Mouse (Mus musculus) embryonic facial prominence, embryonic 10.5 days (tissue): Measurements from ENCODE around the gene Zfp523. TPM values are rescaled to one million over a fixed set of nuclear protein-coding genes. Genes with fewer than 3 reads are reported as not detected.
"Not testable (repeated sequence)": the region's sequence is repeated elsewhere in the genome, so short reads cannot be mapped to it uniquely, and the experiment has no call there.

Experiments used
- DNase-seq: peaks from one replicate; pipeline ENCODE4 v3.0.0-alpha.2; 2017; ENCODE audit warnings: low spot score
- H3K27ac ChIP-seq: fragments of 300-500 bp; sonication (generic); replicated peaks from 2 replicates; pipeline ENCODE4 v1.5.1; 2016; ENCODE audit warnings: mild to moderate bottlenecking
- H3K27me3 ChIP-seq: fragments of 300-500 bp; sonication (generic); replicated peaks from 2 replicates; pipeline ENCODE4 v1.6.1; 2016; ENCODE audit warnings: low read depth, mild to moderate bottlenecking; ENCODE audit not compliant: poor library complexity, severe bottlenecking
- H3K36me3 ChIP-seq: fragments of 300-500 bp; sonication (generic); replicated peaks from 2 replicates; pipeline ENCODE4 v1.6.1; 2016; ENCODE audit warnings: mild to moderate bottlenecking, moderate library complexity
- H3K4me1 ChIP-seq: fragments of 300-500 bp; sonication (generic); 2 replicates; pipeline ENCODE4 v1.6.1; 2016
- H3K4me3 ChIP-seq: fragments of 300-500 bp; sonication (generic); 2 replicates; pipeline ENCODE4 v1.5.1; 2016; ENCODE audit warnings: mild to moderate bottlenecking, moderate library complexity
- H3K9me3 ChIP-seq: fragments of 300-500 bp; sonication (generic); 2 replicates; pipeline ENCODE4 v1.6.1; 2016; ENCODE audit warnings: mild to moderate bottlenecking
- WGBS: fragments of 180-500 bp; shearing (Covaris S2); methylation state at CpG from one replicate; pipeline ENCODE4 v1.1.7; 2016; 5-methylcytosine and 5-hydroxymethylcytosine counted together
- polyA plus RNA-seq: library from polyadenylated mRNA; unstranded; fragments of >200 nt; fragmentation: Nextera tagmentation; extraction: Ambion mirVana; gene quantifications from 2 replicates; pipeline ENCODE4 v1.2.1, GENCODE M21; 2016

The Zfp523 gene
- polyA plus RNA-seq, 1 experiment from 2014 or later: 35.9 TPM

DNA sequence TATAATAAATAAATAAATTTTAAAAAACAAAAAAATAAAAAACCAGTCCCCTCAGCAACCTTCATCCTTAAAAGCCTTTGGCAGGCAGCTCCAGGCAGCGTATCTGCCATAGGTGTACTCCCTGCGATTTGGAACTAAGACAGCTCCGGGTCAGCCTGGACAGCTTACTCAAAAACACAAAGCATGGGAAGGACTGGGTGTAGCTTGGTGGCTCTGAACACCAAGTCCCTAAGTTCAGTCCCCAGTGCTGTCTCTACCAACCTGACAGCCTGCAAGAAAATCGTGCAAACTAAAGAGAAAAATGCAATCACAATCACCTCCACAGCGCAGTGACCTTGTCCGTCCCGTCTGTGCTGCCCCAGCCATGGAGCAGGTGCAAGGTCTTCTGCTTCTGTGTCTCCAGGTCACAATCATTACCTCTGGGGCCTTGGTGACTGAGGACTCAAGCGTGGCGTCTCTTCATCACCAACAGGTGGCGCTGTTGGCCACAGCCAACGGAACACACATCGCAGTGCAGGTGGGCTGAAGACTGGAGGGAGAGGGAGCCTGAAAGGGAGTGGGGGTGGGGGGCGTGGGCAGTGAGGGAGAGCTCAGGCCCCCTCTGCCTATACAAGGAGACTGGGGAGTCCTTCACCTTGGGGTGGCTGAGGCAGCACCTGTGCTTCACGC is 27.3 kb downstream of the Zfp523 start:
- Histone ChIP-seq H3K9me3 (no peaks in the 10 kb centered on the region), H3K27ac (no peak overlapping the region), H3K36me3 (peaks cover 65% of the 10 kb centered on the region), H3K27me3 (peaks cover 17% of the 10 kb centered on the region; the same call in 1 of the 2 replicates), H3K4me3 (no peak overlapping the region), H3K4me1 (peaks cover 34% of the 10 kb centered on the region)
- peak; percentile 73 for DNase-seq
- 39% methylated on average over 14 of the region's 14 CpGs for WGBS

DNA sequence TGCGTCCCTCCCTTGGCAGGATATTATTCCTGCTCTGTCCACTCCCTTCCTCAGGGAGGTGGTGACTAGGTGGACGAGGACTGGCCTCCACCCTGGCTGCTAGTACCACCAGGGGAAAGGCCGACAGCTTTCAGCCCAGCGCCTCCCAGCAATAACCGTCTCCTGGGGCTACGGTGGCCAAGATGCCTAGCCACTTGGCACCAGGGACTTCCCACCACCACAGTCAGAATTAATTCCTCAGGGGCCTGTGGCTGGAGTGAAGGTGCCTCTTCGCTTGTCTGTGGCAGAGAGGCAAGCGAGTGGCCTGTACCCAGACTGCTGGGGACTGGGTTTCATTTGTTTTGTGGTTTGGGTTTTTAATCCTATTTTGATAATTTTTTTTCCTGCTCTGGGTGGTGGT is 28.5 kb downstream of the Zfp523 start:
- 89% methylated on average over 8 of the region's 8 CpGs for WGBS
- H3K27me3 ChIP-seq: peaks cover 17% of the 10 kb centered on the region; the same call in 1 of the 2 replicates
- H3K27ac ChIP-seq: no peak overlapping the region; the same call in 1 of the 2 replicates
- H3K4me3 ChIP-seq: no peak overlapping the region
- peaks cover 39% of the 10 kb centered on the region for H3K4me1 ChIP-seq
- H3K9me3 ChIP-seq: no peaks in the 10 kb centered on the region
- peaks cover 53% of the 10 kb centered on the region for H3K36me3 ChIP-seq
- no peak for DNase-seq

DNA sequence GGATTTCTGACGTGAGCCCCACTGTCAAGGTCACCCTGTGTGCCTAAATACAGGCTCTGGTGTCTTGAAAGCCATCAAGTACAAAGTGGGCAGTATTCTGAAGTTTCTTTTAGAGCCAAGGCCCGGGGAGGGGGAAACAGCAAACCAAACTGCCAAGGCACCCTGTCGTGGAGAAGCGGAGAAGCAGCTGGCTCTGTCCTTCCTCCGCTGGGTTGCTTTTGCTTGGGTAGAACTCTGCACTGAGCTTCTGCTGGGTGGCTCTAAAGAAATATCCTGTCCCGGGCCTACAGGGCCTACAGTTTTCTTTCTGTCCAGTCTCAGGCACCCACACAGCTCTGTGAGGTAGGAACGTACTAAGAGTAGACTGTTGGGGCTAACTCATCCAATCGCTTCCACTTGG is 30.2 kb downstream of the Zfp523 start:
- Histone ChIP-seq H3K4me3 (peak overlapping the region; percentile 53), H3K36me3 (peaks cover 36% of the 10 kb centered on the region), H3K9me3 (no peaks in the 10 kb centered on the region), H3K27me3 (peaks cover 17% of the 10 kb centered on the region; the same call in 1 of the 2 replicates), H3K27ac (peak overlapping the region; percentile 80), H3K4me1 (peaks cover 43% of the 10 kb centered on the region)
- DNase-seq: no peak
- WGBS: 74% methylated on average over 8 of the region's 8 CpGs

DNA sequence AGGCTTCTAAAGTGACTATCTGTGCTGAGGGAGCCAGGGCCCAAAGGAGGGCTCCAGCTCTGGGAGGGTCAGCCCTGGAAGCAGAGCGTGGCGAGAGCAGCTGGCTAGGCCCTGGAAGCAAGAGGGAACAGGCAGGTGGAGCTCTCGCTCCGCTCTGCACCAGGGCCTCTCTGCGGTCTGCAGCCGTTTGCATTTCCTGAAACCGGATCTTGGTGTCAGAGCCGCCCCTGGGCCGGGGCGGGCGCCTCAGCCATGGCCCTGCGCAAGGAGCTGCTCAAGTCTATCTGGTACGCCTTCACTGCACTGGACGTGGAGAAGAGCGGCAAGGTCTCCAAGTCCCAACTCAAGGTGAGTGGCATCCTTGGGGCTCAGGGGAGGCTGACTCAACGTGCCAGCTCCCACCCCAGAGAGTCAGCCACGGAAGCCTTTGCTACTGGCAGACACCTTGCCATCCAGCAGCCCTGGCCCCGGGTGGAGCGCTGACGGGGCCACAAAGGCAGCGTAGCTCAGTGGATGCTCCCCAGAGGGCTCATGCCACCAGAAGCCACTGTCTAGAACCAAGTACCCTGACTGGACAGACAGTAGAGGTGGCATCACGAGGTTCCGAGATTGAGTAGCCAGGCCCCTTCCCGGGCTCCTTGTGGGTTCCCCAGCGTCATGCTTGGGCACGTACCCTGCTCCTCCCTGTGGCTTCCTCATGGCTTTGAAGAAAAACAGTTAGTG is 30.8 kb downstream of the Zfp523 start, which contains the start of gene Def6:
Def6 (plus strand) TSS at position 188 of the 723 bp plus-strand sequence.
- peak within 1 kb of the TSS; percentile 80 for H3K27ac ChIP-seq
- H3K36me3 ChIP-seq: peaks cover 30% of the 10 kb centered on the region
- peak within 1 kb of the TSS; percentile 53 for H3K4me3 ChIP-seq
- DNase-seq: peak; percentile 88
- H3K27me3 ChIP-seq: peaks cover 17% of the 10 kb centered on the region; the same call in 1 of the 2 replicates
- peaks cover 48% of the 10 kb centered on the region for H3K4me1 ChIP-seq
- no peaks in the 10 kb centered on the region for H3K9me3 ChIP-seq
- 25% methylated on average over 26 of the region's 26 CpGs for WGBS

- H3K36me3 ChIP-seq: peaks cover 25% of the 10 kb centered on the region
- H3K9me3 ChIP-seq: no peaks in the 10 kb centered on the region
- peak overlapping the region; percentile 53 for H3K4me3 ChIP-seq
- WGBS: 87% methylated on average over 8 of the region's 8 CpGs
- peaks cover 17% of the 10 kb centered on the region; the same call in 1 of the 2 replicates for H3K27me3 ChIP-seq
- H3K4me1 ChIP-seq: peaks cover 48% of the 10 kb centered on the region
- H3K27ac ChIP-seq: peak overlapping the region; percentile 80; the same call in 1 of the 2 replicates
- no peak for DNase-seq
Measured at GRCm38 (mm10) chr17:28208314-28208612, 31.3 kb downstream of the Zfp523 start.

GRCm38 (mm10) chr17:28209457-28210110 is 32.7 kb downstream of the Zfp523 start:
- no peak for DNase-seq
- H3K9me3 ChIP-seq: no peaks in the 10 kb centered on the region
- peaks cover 12% of the 10 kb centered on the region for H3K36me3 ChIP-seq
- no peak overlapping the region for H3K4me3 ChIP-seq
- 69% methylated on average over 4 of the region's 4 CpGs for WGBS
- H3K27me3 ChIP-seq: peaks cover 17% of the 10 kb centered on the region; the same call in 1 of the 2 replicates
- no peak overlapping the region for H3K27ac ChIP-seq
- peaks cover 45% of the 10 kb centered on the region for H3K4me1 ChIP-seq

DNA sequence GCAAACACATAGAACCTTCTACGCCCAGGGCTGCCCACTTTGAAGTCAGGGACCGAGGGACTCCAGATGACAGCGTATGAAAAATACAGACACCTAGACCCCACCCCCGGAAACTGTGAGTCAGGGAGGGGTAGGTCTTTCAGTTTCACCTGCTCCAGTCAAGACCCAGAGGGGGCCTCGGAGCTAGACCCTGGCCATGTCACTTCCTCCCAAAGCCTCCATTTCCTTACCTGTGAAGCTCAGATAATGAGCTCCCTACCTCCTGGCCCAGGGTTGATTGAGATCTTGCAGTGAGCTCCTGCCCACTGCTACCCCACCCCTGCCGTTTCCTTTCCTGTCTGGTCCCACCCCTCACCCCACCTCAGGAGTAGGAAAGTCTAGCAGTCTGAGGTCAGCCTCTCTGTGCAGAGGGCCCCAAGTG is 35.0 kb downstream of the Zfp523 start:
- peaks cover 35% of the 10 kb centered on the region for H3K4me1 ChIP-seq
- no peaks in the 10 kb centered on the region for H3K9me3 ChIP-seq
- peaks cover 16% of the 10 kb centered on the region for H3K27me3 ChIP-seq
- 79% methylated on average over 6 of the region's 6 CpGs for WGBS
- H3K4me3 ChIP-seq: no peak overlapping the region
- peak overlapping the region; percentile 25; the same call in 1 of the 2 replicates for H3K27ac ChIP-seq
- no peaks in the 10 kb centered on the region for H3K36me3 ChIP-seq
- DNase-seq: no peak

DNA sequence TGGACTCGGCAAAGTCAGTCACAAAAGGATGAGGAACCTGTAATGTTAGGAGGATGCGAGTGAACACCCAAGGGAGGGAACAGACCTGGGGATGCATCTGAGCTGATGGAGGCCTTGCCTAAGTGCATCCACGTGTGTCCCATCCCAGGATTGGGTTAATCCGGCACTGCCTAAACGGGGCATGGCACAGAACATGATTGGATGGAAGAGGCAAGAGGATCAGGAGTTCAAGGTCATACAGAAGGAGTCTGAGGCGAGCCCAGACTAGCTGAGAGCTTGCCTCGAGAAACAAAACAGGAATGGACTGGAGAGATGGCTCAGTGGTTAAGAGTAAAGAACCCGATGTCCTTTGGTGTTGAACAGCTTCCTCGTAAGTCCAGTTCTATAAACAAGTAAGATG is 35.5 kb downstream of the Zfp523 start:
- Histone ChIP-seq H3K9me3 (no peaks in the 10 kb centered on the region), H3K4me3 (no peak overlapping the region), H3K27me3 (peaks cover 21% of the 10 kb centered on the region), H3K4me1 (peaks cover 32% of the 10 kb centered on the region), H3K36me3 (no peaks in the 10 kb centered on the region), H3K27ac (0 out of 2 replicates have a peak overlapping the region, but pooled peaks have one; percentile 25)
- WGBS: 67% methylated on average over 9 of the region's 9 CpGs
- no peak for DNase-seq

DNA sequence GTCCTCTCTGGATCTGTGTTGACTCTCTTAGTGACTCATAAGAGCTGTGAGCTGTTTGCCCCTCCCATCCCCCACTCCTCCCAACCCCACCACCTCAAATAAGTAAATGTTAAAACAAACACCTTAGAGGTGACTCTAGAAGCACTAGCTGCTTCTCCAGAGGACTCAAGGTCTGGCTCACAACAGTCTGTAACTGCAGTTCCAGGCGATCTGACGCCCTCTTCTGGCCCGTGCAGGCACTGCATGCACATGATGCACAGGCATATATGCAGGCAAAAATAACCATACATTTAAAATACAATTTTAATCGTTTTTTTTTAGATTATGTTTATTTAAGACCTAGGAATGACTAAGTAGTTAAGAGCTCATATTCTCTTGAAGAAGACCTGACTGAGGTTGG is 36.3 kb downstream of the Zfp523 start:
- no peaks in the 10 kb centered on the region for H3K36me3 ChIP-seq
- no peak overlapping the region for H3K4me3 ChIP-seq
- peaks cover 21% of the 10 kb centered on the region for H3K27me3 ChIP-seq
- H3K4me1 ChIP-seq: peaks cover 32% of the 10 kb centered on the region
- 32% methylated on average over 4 of the region's 4 CpGs for WGBS
- H3K9me3 ChIP-seq: no peaks in the 10 kb centered on the region
- no peak overlapping the region for H3K27ac ChIP-seq
- DNase-seq: no peak

- Histone ChIP-seq H3K4me1 (peaks cover 30% of the 10 kb centered on the region), H3K36me3 (no peaks in the 10 kb centered on the region), H3K27ac (no peak overlapping the region), H3K9me3 (no peaks in the 10 kb centered on the region), H3K4me3 (no peak overlapping the region), H3K27me3 (peaks cover 17% of the 10 kb centered on the region)
- WGBS: 80% methylated on average over 9 of the region's 9 CpGs
- no peak for DNase-seq
Measured at GRCm38 (mm10) chr17:28216791-28217190, 39.9 kb downstream of the Zfp523 start.

- 23% methylated on average over 23 of the region's 23 CpGs for WGBS
- peak; percentile 40 for DNase-seq
- peaks cover 21% of the 10 kb centered on the region for H3K4me1 ChIP-seq
- no peaks in the 10 kb centered on the region for H3K36me3 ChIP-seq
- H3K9me3 ChIP-seq: no peaks in the 10 kb centered on the region
- peak overlapping the region; percentile 72 for H3K27ac ChIP-seq
- H3K27me3 ChIP-seq: peaks cover 20% of the 10 kb centered on the region
- H3K4me3 ChIP-seq: peak overlapping the region; percentile 33
Measured at GRCm38 (mm10) chr17:28217721-28218649, 41.1 kb downstream of the Zfp523 start.

GRCm38 (mm10) chr17:28222463-28222862 is 45.5 kb downstream of the Zfp523 start:
- H3K4me3 ChIP-seq, H3K9me3 ChIP-seq, H3K27ac ChIP-seq, DNase-seq, H3K36me3 ChIP-seq: not testable (repeated sequence)
- Histone ChIP-seq H3K27me3 (peaks cover 17% of the 10 kb centered on the region), H3K4me1 (peaks cover 46% of the 10 kb centered on the region)
- WGBS: 93% methylated on average over 10 of the region's 10 CpGs
